Mouse (Mus musculus) hindbrain, embryonic 10.5 days (tissue): ENCODE measurements around the gene Ppp1r15a. TPM values are rescaled to one million over a fixed set of nuclear protein-coding genes. Genes with fewer than 3 reads are reported as not detected.
"Not testable (repeated sequence)": the region's sequence is repeated elsewhere in the genome, so short reads cannot be mapped to it uniquely, and the experiment has no call there.

Experiments
- DNase-seq: peaks from one replicate; pipeline ENCODE4 v3.0.0-alpha.2; 2017; ENCODE audit warnings: low spot score
- H3K27ac ChIP-seq: fragments of 300-500 bp; sonication (generic); 2 replicates; pipeline ENCODE4 v1.5.1; 2016; ENCODE audit warnings: mild to moderate bottlenecking, moderate library complexity
- H3K27me3 ChIP-seq: fragments of 300-500 bp; sonication (generic); 2 replicates; pipeline ENCODE4 v1.6.1; 2016; ENCODE audit warnings: mild to moderate bottlenecking; ENCODE audit not compliant: poor library complexity, insufficient read depth, severe bottlenecking
- H3K36me3 ChIP-seq: fragments of 300-500 bp; sonication (generic); 2 replicates; pipeline ENCODE4 v1.6.1; 2016; ENCODE audit warnings: mild to moderate bottlenecking, moderate library complexity
- H3K4me1 ChIP-seq: fragments of 300-500 bp; sonication (generic); replicated peaks from 2 replicates; pipeline ENCODE4 v1.6.1; 2016; ENCODE audit warnings: mild to moderate bottlenecking
- H3K4me3 ChIP-seq: fragments of 300-500 bp; sonication (generic); 2 replicates; pipeline ENCODE4 v1.5.1; 2016; ENCODE audit warnings: mild to moderate bottlenecking, moderate library complexity
- H3K9me3 ChIP-seq: fragments of 300-500 bp; sonication (generic); 2 replicates; pipeline ENCODE4 v1.6.1; 2016; ENCODE audit warnings: mild to moderate bottlenecking, moderate library complexity
- WGBS: fragments of 180-500 bp; shearing (Covaris S2); methylation state at CpG from one replicate; pipeline ENCODE4 v1.1.7; 2016; 5-methylcytosine and 5-hydroxymethylcytosine counted together
- polyA plus RNA-seq: library from polyadenylated mRNA; unstranded; fragments of >200 nt; fragmentation: Nextera tagmentation; extraction: Ambion mirVana; gene quantifications from 2 replicates; pipeline ENCODE4 v1.2.1, GENCODE M21; 2016

Gene Ppp1r15a
- polyA plus RNA-seq, 1 experiment from 2014 or later = 20.2 TPM

GRCm38 (mm10) chr7:45522194-45522752, 3.8 kb downstream of the Ppp1r15a start:
- Histone ChIP-seq H3K4me1 (peaks cover 48% of the 10 kb centered on the region), H3K4me3 (peak overlapping the region; percentile 62), H3K36me3 (peaks cover 19% of the 10 kb centered on the region), H3K27me3 (no peaks in the 10 kb centered on the region), H3K9me3 (no peaks in the 10 kb centered on the region), H3K27ac (peak overlapping the region; percentile 94)
- DNase-seq = no peak
- WGBS = 57% methylated on average over 16 of the region's 16 CpGs

GRCm38 (mm10) chr7:45521728-45522184, 4.3 kb downstream of the Ppp1r15a start:
- peak; percentile 88 for DNase-seq
- Histone ChIP-seq H3K9me3 (no peaks in the 10 kb centered on the region), H3K36me3 (peaks cover 19% of the 10 kb centered on the region), H3K27ac (peak overlapping the region; percentile 94), H3K27me3 (no peaks in the 10 kb centered on the region), H3K4me3 (peak overlapping the region; percentile 62), H3K4me1 (peaks cover 46% of the 10 kb centered on the region)
- 1% methylated on average over 28 of the region's 28 CpGs for WGBS

DNA sequence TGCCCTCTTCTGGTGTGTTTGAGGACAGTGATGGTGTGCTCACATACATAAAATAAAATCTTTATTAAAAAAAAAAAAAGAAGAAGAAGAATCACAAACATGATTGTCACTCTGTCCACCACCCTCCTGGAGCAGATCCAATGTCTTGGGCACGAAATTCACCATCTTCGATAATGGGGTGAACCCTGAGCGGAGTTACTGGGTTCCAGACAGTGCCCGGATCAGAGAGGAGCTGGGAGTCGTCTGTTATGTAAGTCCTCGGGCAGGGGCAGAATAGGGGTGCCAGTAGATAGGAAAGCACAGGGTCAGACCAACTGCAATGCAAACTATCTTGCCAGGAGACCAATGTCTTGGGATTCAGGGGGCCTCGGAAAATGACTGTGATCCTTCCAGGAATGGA, 5.5 kb downstream of the Ppp1r15a start:
- no peak for DNase-seq
- Histone ChIP-seq H3K4me1 (peaks cover 43% of the 10 kb centered on the region), H3K27ac (no peak overlapping the region), H3K4me3 (no peak overlapping the region), H3K36me3 (peaks cover 19% of the 10 kb centered on the region), H3K9me3 (no peaks in the 10 kb centered on the region), H3K27me3 (no peaks in the 10 kb centered on the region)
- WGBS = 92% methylated on average over 7 of the region's 7 CpGs

- no peak for DNase-seq
- 77% methylated on average over 8 of the region's 8 CpGs for WGBS
These were observed 6.5 kb downstream of the Ppp1r15a start for GRCm38 (mm10) chr7:45519345-45520120.

GRCm38 (mm10) chr7:45518618-45519017, 7.5 kb downstream of the Ppp1r15a start:
- DNase-seq = no peak
- Histone ChIP-seq H3K4me1 (peaks cover 33% of the 10 kb centered on the region), H3K27ac (no peak overlapping the region), H3K9me3 (no peaks in the 10 kb centered on the region), H3K4me3 (no peak overlapping the region), H3K36me3 (peaks cover 9% of the 10 kb centered on the region), H3K27me3 (no peaks in the 10 kb centered on the region)
- 90% methylated on average over 16 of the region's 16 CpGs for WGBS

More at GRCm38 (mm10) chr7:45519345-45520120, 6.5 kb downstream of the Ppp1r15a start:
- Histone ChIP-seq H3K4me3 (no peak overlapping the region), H3K4me1 (peaks cover 39% of the 10 kb centered on the region), H3K9me3 (no peaks in the 10 kb centered on the region), H3K27me3 (no peaks in the 10 kb centered on the region), H3K27ac (no peak overlapping the region), H3K36me3 (peaks cover 15% of the 10 kb centered on the region)

DNA sequence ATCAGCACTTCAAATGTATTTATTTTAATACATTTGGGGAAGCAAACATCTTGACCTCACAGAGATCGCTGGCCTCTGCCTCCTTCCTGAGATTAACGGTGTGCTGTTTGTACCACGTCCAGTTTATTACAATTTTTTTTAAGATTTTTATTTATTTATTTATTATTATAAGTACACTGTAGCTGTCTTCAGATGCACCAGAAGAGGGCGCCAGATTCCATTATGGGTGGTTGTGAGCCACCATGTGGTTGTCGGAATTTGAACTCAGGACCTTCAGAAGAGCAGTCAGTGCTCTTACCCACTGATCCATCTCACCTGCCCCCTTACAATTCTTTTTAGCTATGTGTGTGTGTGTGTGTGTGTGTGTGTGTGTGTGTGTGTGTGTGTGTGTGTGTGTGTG, 9.2 kb downstream of the Ppp1r15a start:
- H3K27me3 ChIP-seq, H3K36me3 ChIP-seq, DNase-seq, H3K9me3 ChIP-seq, H3K27ac ChIP-seq, H3K4me3 ChIP-seq: not testable (repeated sequence)
- peaks cover 15% of the 10 kb centered on the region; the same call in 1 of the 2 replicates for H3K4me1 ChIP-seq
- WGBS = 72% methylated on average over 5 of the region's 5 CpGs

DNA sequence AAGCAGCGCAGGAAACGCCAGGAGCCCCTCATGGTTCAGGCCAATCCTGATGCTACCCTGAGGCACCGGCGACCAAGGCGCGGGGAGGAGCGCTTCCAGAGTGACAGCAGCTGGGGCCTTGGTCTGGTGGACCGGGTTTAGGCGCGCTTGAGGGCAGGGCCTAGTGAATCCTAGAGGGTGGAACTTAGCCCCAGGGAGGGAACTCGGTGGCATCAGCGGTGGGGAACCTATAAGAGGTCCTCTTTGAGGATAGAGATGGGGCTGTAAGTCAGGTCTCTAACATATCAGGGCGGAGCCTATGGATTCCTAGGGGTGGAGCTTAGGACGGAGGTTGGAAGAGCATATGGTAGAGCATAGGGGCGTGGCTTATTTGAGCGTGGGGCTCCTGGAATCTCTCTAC, 10.6 kb downstream of the Ppp1r15a start:
- no peaks in the 10 kb centered on the region for H3K27me3 ChIP-seq
- H3K9me3 ChIP-seq = no peaks in the 10 kb centered on the region
- H3K4me1 ChIP-seq = peaks cover 10% of the 10 kb centered on the region; the same call in 1 of the 2 replicates
- DNase-seq = peak; percentile 33
- H3K36me3 ChIP-seq = no peaks in the 10 kb centered on the region
- H3K27ac ChIP-seq = 0 out of 2 replicates have a peak overlapping the region, but pooled peaks have one; percentile 59
- 29% methylated on average over 16 of the region's 16 CpGs for whole genome bisulfite sequencing
- H3K4me3 ChIP-seq = peak overlapping the region; percentile 26

- Histone ChIP-seq H3K4me3 (no peak overlapping the region), H3K9me3 (no peaks in the 10 kb centered on the region), H3K36me3 (no peaks in the 10 kb centered on the region), H3K27me3 (no peaks in the 10 kb centered on the region), H3K27ac (no peak overlapping the region), H3K4me1 (peaks cover 14% of the 10 kb centered on the region)
- 84% methylated on average over 7 of the region's 7 CpGs for WGBS
- no peak for DNase-seq
These were observed 11.7 kb downstream of the Ppp1r15a start for GRCm38 (mm10) chr7:45514411-45514810.

GRCm38 (mm10) chr7:45509912-45510787, 15.9 kb downstream of the Ppp1r15a start, which contains the start of gene Nucb1:
Nucb1 (minus strand) TSS chr7:45510406.
- H3K4me3 ChIP-seq = peak within 1 kb of the TSS; percentile 83
- H3K27ac ChIP-seq = peak within 1 kb of the TSS; percentile 93
- no peaks in the 10 kb centered on the region for H3K27me3 ChIP-seq
- peaks cover 29% of the 10 kb centered on the region for H3K36me3 ChIP-seq
- DNase-seq = peak; percentile 91
- no peaks in the 10 kb centered on the region for H3K9me3 ChIP-seq
- H3K4me1 ChIP-seq = peaks cover 19% of the 10 kb centered on the region
- WGBS = under 1% methylated on average over 44 of the region's 44 CpGs

DNA sequence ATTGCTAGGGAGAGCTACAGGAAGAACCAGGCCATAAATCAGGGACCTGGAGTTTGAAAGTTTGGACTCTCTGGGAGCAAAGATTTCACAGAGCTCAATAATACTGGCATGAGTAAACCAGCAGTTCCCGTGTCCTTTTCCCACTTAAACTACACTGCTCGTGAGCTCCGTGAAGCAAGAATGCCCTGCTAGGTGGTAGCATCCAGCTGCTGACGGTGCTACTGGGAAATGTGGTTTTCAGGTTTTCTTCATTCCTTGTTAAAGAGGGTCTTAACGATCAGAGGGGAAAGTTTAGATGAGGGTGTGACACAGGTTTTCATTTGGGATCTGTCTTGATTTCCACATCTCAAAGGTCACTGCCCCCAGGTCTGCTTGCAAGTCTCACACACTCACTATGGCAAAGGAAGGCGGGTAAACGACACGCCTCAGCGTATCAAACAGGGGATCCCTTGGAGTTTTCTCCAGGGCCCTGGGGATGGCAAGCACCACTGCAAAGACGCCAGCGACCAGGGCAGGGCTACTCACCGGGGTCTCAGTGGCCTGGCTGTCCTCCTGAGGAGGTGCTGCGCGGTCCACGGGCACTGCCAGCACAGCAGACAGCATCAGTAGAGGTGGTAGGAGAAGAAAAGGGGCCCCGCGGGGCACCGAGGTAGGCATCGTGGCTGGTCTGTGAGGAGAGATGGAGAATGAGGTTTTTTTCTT, 16.7 kb downstream of the Ppp1r15a start:
- DNase-seq = no peak
- H3K9me3 ChIP-seq = no peaks in the 10 kb centered on the region
- H3K36me3 ChIP-seq = peaks cover 35% of the 10 kb centered on the region
- peaks cover 17% of the 10 kb centered on the region for H3K4me1 ChIP-seq
- H3K27me3 ChIP-seq = no peaks in the 10 kb centered on the region
- WGBS = 48% methylated on average over 19 of the region's 19 CpGs
- H3K4me3 ChIP-seq = peak overlapping the region; percentile 83
- H3K27ac ChIP-seq = peak overlapping the region; percentile 93

DNA sequence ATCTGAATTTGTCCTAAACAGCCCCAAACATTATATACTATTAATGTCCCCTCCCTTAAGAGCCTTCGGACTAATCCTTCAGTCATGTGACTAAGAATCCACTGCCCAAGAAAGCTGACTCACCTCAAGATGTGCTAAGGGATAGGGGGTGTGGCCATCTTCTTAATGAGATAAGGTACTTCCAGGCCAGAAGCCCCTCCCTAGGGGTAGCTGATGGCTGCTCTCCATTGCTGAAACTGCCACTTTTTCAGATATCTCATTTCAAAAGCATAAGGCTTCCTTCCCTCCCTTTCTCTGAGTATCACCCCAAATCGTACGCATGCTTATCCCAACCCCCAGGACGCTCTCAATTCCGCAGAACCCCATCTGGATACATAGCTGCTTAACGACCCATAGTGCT, 17.5 kb downstream of the Ppp1r15a start:
- no peaks in the 10 kb centered on the region for H3K9me3 ChIP-seq
- no peaks in the 10 kb centered on the region for H3K27me3 ChIP-seq
- DNase-seq = no peak
- H3K4me1 ChIP-seq = peaks cover 17% of the 10 kb centered on the region
- WGBS = 91% methylated on average over 6 of the region's 6 CpGs
- H3K27ac ChIP-seq = no peak overlapping the region
- H3K36me3 ChIP-seq = peaks cover 35% of the 10 kb centered on the region
- peak overlapping the region; percentile 83; the same call in 1 of the 2 replicates for H3K4me3 ChIP-seq

GRCm38 (mm10) chr7:45507583-45507982, 18.5 kb downstream of the Ppp1r15a start:
- H3K27ac ChIP-seq = no peak overlapping the region
- H3K27me3 ChIP-seq = no peaks in the 10 kb centered on the region
- H3K4me1 ChIP-seq = peaks cover 21% of the 10 kb centered on the region
- DNase-seq = no peak
- peaks cover 40% of the 10 kb centered on the region for H3K36me3 ChIP-seq
- H3K9me3 ChIP-seq = no peaks in the 10 kb centered on the region
- 92% methylated on average over 6 of the region's 6 CpGs for WGBS
- H3K4me3 ChIP-seq = no peak overlapping the region
